Mouse (Mus musculus) midbrain, embryonic 10.5 days (tissue): Measurements from ENCODE around the gene Copb1. TPM values are rescaled to one million over a fixed set of nuclear protein-coding genes. Genes with fewer than 3 reads are reported as not detected.

Experiments used
- DNase-seq: peaks from one replicate; pipeline ENCODE4 v3.0.0-alpha.2; 2017; ENCODE audit warnings: low spot score
- H3K27ac ChIP-seq: fragments of 300-500 bp; sonication (generic); replicated peaks from 2 replicates; pipeline ENCODE4 v1.5.1; 2016; ENCODE audit warnings: mild to moderate bottlenecking
- H3K27me3 ChIP-seq: fragments of 300-500 bp; sonication (generic); 2 replicates; pipeline ENCODE4 v1.6.1; 2016; ENCODE audit warnings: low read depth, mild to moderate bottlenecking; ENCODE audit not compliant: poor library complexity, severe bottlenecking
- H3K36me3 ChIP-seq: fragments of 300-500 bp; sonication (generic); 2 replicates; pipeline ENCODE4 v1.6.1; 2016; ENCODE audit warnings: mild to moderate bottlenecking, moderate library complexity
- H3K4me1 ChIP-seq: fragments of 300-500 bp; sonication (generic); 2 replicates; pipeline ENCODE4 v1.6.1; 2016
- H3K4me3 ChIP-seq: fragments of 300-500 bp; sonication (generic); 2 replicates; pipeline ENCODE4 v1.5.1; 2016; ENCODE audit warnings: mild to moderate bottlenecking, moderate library complexity
- H3K9me3 ChIP-seq: fragments of 300-500 bp; sonication (generic); replicated peaks from 2 replicates; pipeline ENCODE4 v1.6.1; 2016; ENCODE audit warnings: mild to moderate bottlenecking
- WGBS: fragments of 180-500 bp; shearing (Covaris S2); methylation state at CpG from one replicate; pipeline ENCODE4 v1.1.7; 2016; 5-methylcytosine and 5-hydroxymethylcytosine counted together
- polyA plus RNA-seq: library from polyadenylated mRNA; unstranded; fragments of >200 nt; fragmentation: Nextera tagmentation; extraction: Ambion mirVana; gene quantifications from 2 replicates; pipeline ENCODE4 v1.2.1, GENCODE M21; 2016

Copb1 gene
- polyA plus RNA-seq: 95.6 and 100 TPM in 2 replicates

- Histone ChIP-seq H3K36me3 (peaks cover 39% of the 10 kb centered on the region), H3K4me3 (peak within 1 kb of the TSS; percentile 99), H3K9me3 (0 out of 2 replicates have a peak, but pooled peaks cover 7% of the 10 kb centered on the region), H3K27me3 (no peaks in the 10 kb centered on the region), H3K27ac (peak within 1 kb of the TSS; percentile 96), H3K4me1 (peaks cover 11% of the 10 kb centered on the region; the same call in 1 of the 2 replicates)
- WGBS: 4% methylated on average over 75 of the region's 75 CpGs
- DNase-seq: peak; percentile 89
Measured at GRCm38 (mm10) chr7:114253885-114254833, at the start of gene Copb1. Copb1 (minus strand) TSS chr7:114254711.

- Histone ChIP-seq H3K27ac (no peak overlapping the region), H3K9me3 (no peaks in the 10 kb centered on the region), H3K4me1 (no peaks in the 10 kb centered on the region), H3K36me3 (no peaks in the 10 kb centered on the region), H3K27me3 (no peaks in the 10 kb centered on the region), H3K4me3 (no peak overlapping the region)
- no peak for DNase-seq
- WGBS: 85% methylated on average over 4 of the region's 4 CpGs
Measured at GRCm38 (mm10) chr7:114301293-114301782, 46.8 kb upstream of the Copb1 start.

- DNase-seq: no peak
- Histone ChIP-seq H3K36me3 (no peaks in the 10 kb centered on the region), H3K9me3 (no peaks in the 10 kb centered on the region), H3K4me1 (no peaks in the 10 kb centered on the region), H3K27me3 (no peaks in the 10 kb centered on the region), H3K4me3 (no peak overlapping the region), H3K27ac (no peak overlapping the region)
- 91% methylated on average over 2 of the region's 2 CpGs for WGBS
Measured at GRCm38 (mm10) chr7:114300782-114301181, 46.3 kb upstream of the Copb1 start.

- DNase-seq: no peak
- Histone ChIP-seq H3K27ac (no peak overlapping the region), H3K4me3 (no peak overlapping the region), H3K27me3 (no peaks in the 10 kb centered on the region), H3K9me3 (no peaks in the 10 kb centered on the region), H3K36me3 (no peaks in the 10 kb centered on the region), H3K4me1 (no peaks in the 10 kb centered on the region)
- WGBS: 69% methylated on average over 4 of the region's 4 CpGs
Measured at GRCm38 (mm10) chr7:114299247-114299646, 44.7 kb upstream of the Copb1 start.

GRCm38 (mm10) chr7:114294698-114295097 is 40.2 kb upstream of the Copb1 start:
- Histone ChIP-seq H3K4me3 (no peak overlapping the region), H3K27me3 (peaks cover 13% of the 10 kb centered on the region; the same call in 1 of the 2 replicates), H3K4me1 (peaks cover 29% of the 10 kb centered on the region), H3K36me3 (no peaks in the 10 kb centered on the region), H3K9me3 (no peaks in the 10 kb centered on the region), H3K27ac (no peak overlapping the region)
- 88% methylated on average over 5 of the region's 5 CpGs for WGBS
- DNase-seq: no peak

- Histone ChIP-seq H3K4me1 (peaks cover 29% of the 10 kb centered on the region), H3K27me3 (peaks cover 13% of the 10 kb centered on the region; the same call in 1 of the 2 replicates), H3K9me3 (no peaks in the 10 kb centered on the region), H3K36me3 (no peaks in the 10 kb centered on the region), H3K27ac (no peak overlapping the region), H3K4me3 (no peak overlapping the region)
- DNase-seq: no peak
- WGBS: 82% methylated on average over 5 of the region's 5 CpGs
Measured at GRCm38 (mm10) chr7:114293903-114294302, 39.4 kb upstream of the Copb1 start.

GRCm38 (mm10) chr7:114292501-114292971 is 38.0 kb upstream of the Copb1 start:
- H3K27ac ChIP-seq: peak overlapping the region; percentile 78
- peaks cover 13% of the 10 kb centered on the region; the same call in 1 of the 2 replicates for H3K27me3 ChIP-seq
- H3K4me3 ChIP-seq: peak overlapping the region; percentile 38
- no peaks in the 10 kb centered on the region for H3K9me3 ChIP-seq
- DNase-seq: peak; percentile 52
- peaks cover 29% of the 10 kb centered on the region for H3K4me1 ChIP-seq
- WGBS: 14% methylated on average over 12 of the region's 12 CpGs
- H3K36me3 ChIP-seq: no peaks in the 10 kb centered on the region

- Histone ChIP-seq H3K27ac (peak overlapping the region; percentile 70), H3K4me1 (peaks cover 29% of the 10 kb centered on the region), H3K36me3 (no peaks in the 10 kb centered on the region), H3K4me3 (no peak overlapping the region), H3K27me3 (peaks cover 13% of the 10 kb centered on the region; the same call in 1 of the 2 replicates), H3K9me3 (no peaks in the 10 kb centered on the region)
- WGBS: 28% methylated on average over 15 of the region's 15 CpGs
- DNase-seq: peak; percentile 51
Measured at GRCm38 (mm10) chr7:114291461-114292335, 37.2 kb upstream of the Copb1 start.

GRCm38 (mm10) chr7:114290078-114290506 is 35.6 kb upstream of the Copb1 start:
- 67% methylated on average over 5 of the region's 5 CpGs for WGBS
- Histone ChIP-seq H3K36me3 (no peaks in the 10 kb centered on the region), H3K4me3 (no peak overlapping the region), H3K9me3 (no peaks in the 10 kb centered on the region), H3K4me1 (peaks cover 29% of the 10 kb centered on the region), H3K27ac (no peak overlapping the region), H3K27me3 (peaks cover 13% of the 10 kb centered on the region; the same call in 1 of the 2 replicates)
- no peak for DNase-seq

GRCm38 (mm10) chr7:114284296-114284910 is 29.9 kb upstream of the Copb1 start:
- WGBS: 92% methylated on average over 14 of the region's 14 CpGs
- Histone ChIP-seq H3K27ac (no peak overlapping the region), H3K4me1 (no peaks in the 10 kb centered on the region), H3K4me3 (no peak overlapping the region), H3K9me3 (no peaks in the 10 kb centered on the region), H3K27me3 (no peaks in the 10 kb centered on the region), H3K36me3 (no peaks in the 10 kb centered on the region)
- DNase-seq: no peak

GRCm38 (mm10) chr7:114283006-114283405 is 28.5 kb upstream of the Copb1 start:
- Histone ChIP-seq H3K27me3 (no peaks in the 10 kb centered on the region), H3K4me1 (no peaks in the 10 kb centered on the region), H3K27ac (no peak overlapping the region), H3K4me3 (no peak overlapping the region), H3K9me3 (no peaks in the 10 kb centered on the region), H3K36me3 (no peaks in the 10 kb centered on the region)
- WGBS: 74% methylated on average over 9 of the region's 9 CpGs
- no peak for DNase-seq

- WGBS: 55% methylated on average over 3 of the region's 3 CpGs
- Histone ChIP-seq H3K9me3 (no peaks in the 10 kb centered on the region), H3K27me3 (no peaks in the 10 kb centered on the region), H3K4me3 (no peak overlapping the region), H3K36me3 (no peaks in the 10 kb centered on the region), H3K27ac (no peak overlapping the region), H3K4me1 (peaks cover 4% of the 10 kb centered on the region)
- peak; percentile 33 for DNase-seq
Measured at GRCm38 (mm10) chr7:114281671-114282070, 27.2 kb upstream of the Copb1 start.
